Mouse (Mus musculus): ENCODE data around the gene Ola1.
A peak's percentile ranks its signal among the peaks of the same experiment; 100 is the strongest.

Ola1 gene

GRCm38 (mm10) chr2:73063911-73064619 is 154.7 kb downstream of the Ola1 start:
- no peak for DNase-seq (ENCODE audit: low spot score)

GRCm38 (mm10) chr2:73060259-73060585 is 158.5 kb downstream of the Ola1 start:
- no peak for DNase-seq (ENCODE audit: low spot score)

GRCm38 (mm10) chr2:73059550-73060258 is 159.0 kb downstream of the Ola1 start:
- peak; percentile 49 for DNase-seq (ENCODE audit: low spot score)

- no peak for DNase-seq (ENCODE audit: low spot score)
These were observed 160.4 kb downstream of the Ola1 start for GRCm38 (mm10) chr2:73058344-73058743.

GRCm38 (mm10) chr2:73057589-73057988 is 161.1 kb downstream of the Ola1 start:
- no peak for DNase-seq (ENCODE audit: low spot score)

- DNase-seq (ENCODE audit: low spot score), result no peak
These were observed 162.4 kb downstream of the Ola1 start for GRCm38 (mm10) chr2:73056090-73056956.

GRCm38 (mm10) chr2:73053791-73054490 is 164.8 kb downstream of the Ola1 start:
- peak; percentile 57 for DNase-seq (ENCODE audit: low spot score)

GRCm38 (mm10) chr2:73050401-73050800 is 168.3 kb downstream of the Ola1 start:
- DNase-seq (ENCODE audit: low spot score), result no peak

- no peak for DNase-seq (ENCODE audit: low spot score)
These were observed 168.7 kb downstream of the Ola1 start for GRCm38 (mm10) chr2:73049977-73050376.

GRCm38 (mm10) chr2:73049001-73049684 is 169.6 kb downstream of the Ola1 start:
- DNase-seq (ENCODE audit: low spot score), result no peak

GRCm38 (mm10) chr2:73047061-73047741 is 171.5 kb downstream of the Ola1 start:
- no peak for DNase-seq (ENCODE audit: low spot score)

- DNase-seq (ENCODE audit: low spot score), result no peak
These were observed 172.1 kb downstream of the Ola1 start for GRCm38 (mm10) chr2:73046576-73046975.

- no peak for DNase-seq (ENCODE audit: low spot score)
These were observed 173.2 kb downstream of the Ola1 start for GRCm38 (mm10) chr2:73045505-73045904.

Measured in T-cell, adult 2 months (primary cell).